Comparison of ENCODE assay signal across 35 mouse cellular contexts in genomic region chr6:62132531-62132930, GRCm38 (mm10).
"Had no signal": no experiment of that assay in that cellular context is flagged by ENCODE, and none has a peak within 500 bp of the region (broad histone marks: within the 10 kb centered on the region; RNA-seq: fewer than 3 reads in every experiment).

No protein-coding gene starts in this region.

- H3K4me3 ChIP-seq: heart, embryonic 10.5 days; heart, embryonic 12.5 days; heart, embryonic 13.5 days; heart, embryonic 15.5 days; hindbrain, embryonic 10.5 days; hindbrain, embryonic 12.5 days; hindbrain, embryonic 13.5 days; hindbrain, embryonic 15.5 days; intestine, embryonic 15.5 days; kidney, embryonic 15.5 days; layer of hippocampus, adult 2 months had no signal

- DNase-seq: heart, postnatal 10 days; heart, postnatal 14 days; heart, postnatal 36 days; heart, postnatal 4 days; kidney, adult 11 months; kidney, adult 18-20 months; kidney, adult 2 months; kidney, adult 8-10 months; kidney, adult 9 months; kidney, postnatal 10 days; kidney, postnatal 14 days; kidney, postnatal 25 days; kidney, postnatal 36 days; kidney, postnatal 4 days; layer of hippocampus, adult 9-11 months; layer of hippocampus, postnatal 36 days had no signal

- H3K9me3 ChIP-seq: heart, embryonic 10.5 days; heart, embryonic 12.5 days; heart, embryonic 13.5 days; heart, embryonic 15.5 days; hindbrain, embryonic 10.5 days; hindbrain, embryonic 12.5 days; hindbrain, embryonic 13.5 days; hindbrain, embryonic 15.5 days; intestine, embryonic 15.5 days; kidney, embryonic 15.5 days had no signal

- ATAC-seq: hindbrain, embryonic 16.5 days; hindbrain, postnatal 0 days; inflammation-experienced regulatory T-cells, adult 6 months; intestine, embryonic 15.5 days; intestine, embryonic 16.5 days; intestine, postnatal 0 days had no signal

- H3K36me3 ChIP-seq: heart, embryonic 10.5 days; heart, embryonic 12.5 days; heart, embryonic 13.5 days; heart, embryonic 15.5 days; hindbrain, embryonic 10.5 days; hindbrain, embryonic 12.5 days; hindbrain, embryonic 13.5 days; hindbrain, embryonic 15.5 days; intestine, embryonic 15.5 days; kidney, embryonic 15.5 days had no signal

- H3K4me1 ChIP-seq: heart, embryonic 10.5 days; heart, embryonic 12.5 days; heart, embryonic 13.5 days; heart, embryonic 15.5 days; hindbrain, embryonic 10.5 days; hindbrain, embryonic 12.5 days; hindbrain, embryonic 13.5 days; hindbrain, embryonic 15.5 days; intestine, embryonic 15.5 days; kidney, embryonic 15.5 days had no signal

- H3K4me2 ChIP-seq: heart, embryonic 11.5 days; heart, embryonic 12.5 days; heart, embryonic 13.5 days; heart, embryonic 15.5 days; hindbrain, embryonic 12.5 days; hindbrain, embryonic 13.5 days; hindbrain, embryonic 14.5 days; hindbrain, embryonic 15.5 days; intestine, embryonic 15.5 days; kidney, embryonic 15.5 days had no signal

- H3K27ac ChIP-seq: heart, embryonic 10.5 days; heart, embryonic 13.5 days; heart, embryonic 15.5 days; hindbrain, embryonic 10.5 days; hindbrain, embryonic 12.5 days; hindbrain, embryonic 13.5 days; hindbrain, embryonic 14.5 days; hindbrain, embryonic 15.5 days; hindbrain, postnatal 0 days; intestine, embryonic 15.5 days; kidney, embryonic 15.5 days; kidney, postnatal 0 days; layer of hippocampus, adult 2 months had no signal

- H3K27me3 ChIP-seq: heart, embryonic 12.5 days; heart, embryonic 13.5 days; heart, embryonic 15.5 days; hindbrain, embryonic 12.5 days; hindbrain, embryonic 13.5 days; hindbrain, embryonic 15.5 days; intestine, embryonic 15.5 days; kidney, embryonic 15.5 days had no signal

- H3K9ac ChIP-seq: heart, embryonic 12.5 days; heart, embryonic 13.5 days; heart, embryonic 15.5 days; hindbrain, embryonic 12.5 days; hindbrain, embryonic 13.5 days; hindbrain, embryonic 14.5 days; hindbrain, embryonic 15.5 days; intestine, embryonic 15.5 days; kidney, embryonic 15.5 days had no signal
